ENCODE assay signal across 15 mouse cellular contexts in genomic region chr17:74859298-74859697, GRCm38 (mm10).
"Had no signal": no experiment of that assay in that cellular context is flagged by ENCODE, and none has a peak within 500 bp of the region (broad histone marks: within the 10 kb centered on the region; RNA-seq: fewer than 3 reads in every experiment).

No protein-coding gene starts in this region.

- ATAC-seq: lung, postnatal 0 days had no signal

- H3K9me3 ChIP-seq: liver, embryonic 13.5 days had no signal

- H3K4me2 ChIP-seq: liver, embryonic 13.5 days; midbrain, embryonic 11.5 days had no signal

- DNase-seq: kidney, adult 2 months; kidney, postnatal 25 days; layer of hippocampus, postnatal 36 days; liver, embryonic 13.5 days; lung, adult 2 months; lung, postnatal 36 days; midbrain, embryonic 14.5 days; thymus, adult 2 months; thymus, postnatal 14 days; thymus, postnatal 4 days had no signal

- H3K27ac ChIP-seq: kidney, postnatal 0 days; layer of hippocampus, adult 2 months; left cerebral cortex, adult 2 months; liver, embryonic 13.5 days had no signal

- H3K9ac ChIP-seq: liver, embryonic 13.5 days had no signal

- H3K27me3 ChIP-seq: liver, embryonic 13.5 days had no signal

- H3K4me3 ChIP-seq: layer of hippocampus, adult 2 months; left cerebral cortex, adult 2 months; liver, embryonic 13.5 days had no signal
